Mouse (Mus musculus) hindbrain, embryonic 13.5 days (tissue): ENCODE results near the gene Glt8d2. TPM values are rescaled to one million over a fixed set of nuclear protein-coding genes. Genes with fewer than 3 reads are reported as not detected.

Experiments
- ATAC-seq: fragments of 200-750 bp; cut with Nextera tagmentation; 2 replicates; pipeline ENCODE4 v1.8.0; 2017; ENCODE audit warnings: moderate TSS enrichment; ENCODE audit not compliant: low FRiP score
- H3K27ac ChIP-seq: fragments of 300-500 bp; sonication (generic); 2 replicates; pipeline ENCODE4 v1.5.1; 2015; ENCODE audit warnings: inconsistent platforms, mild to moderate bottlenecking, moderate library complexity
- H3K27me3 ChIP-seq: fragments of 300-500 bp; sonication (generic); 2 replicates; pipeline ENCODE4 v1.6.1; 2015; ENCODE audit warnings: mild to moderate bottlenecking, inconsistent platforms
- H3K36me3 ChIP-seq: fragments of 300-500 bp; sonication (generic); 2 replicates; pipeline ENCODE4 v1.6.1; 2015; ENCODE audit warnings: mild to moderate bottlenecking, inconsistent platforms
- H3K4me1 ChIP-seq: fragments of 300-500 bp; sonication (generic); replicated peaks from 2 replicates; pipeline ENCODE4 v1.6.1; 2015; ENCODE audit warnings: inconsistent platforms
- H3K4me2 ChIP-seq: fragments of 300-500 bp; sonication (generic); 2 replicates; pipeline ENCODE4 v1.6.1; 2015; ENCODE audit warnings: inconsistent platforms, mild to moderate bottlenecking, moderate library complexity
- H3K4me3 ChIP-seq: fragments of 300-500 bp; sonication (generic); 2 replicates; pipeline ENCODE4 v1.5.1; 2015; ENCODE audit warnings: mild to moderate bottlenecking, inconsistent platforms
- H3K9ac ChIP-seq: fragments of 300-500 bp; sonication (generic); 2 replicates; pipeline ENCODE4 v1.6.1; 2015; ENCODE audit warnings: mild to moderate bottlenecking, inconsistent platforms
- H3K9me3 ChIP-seq: fragments of 300-500 bp; sonication (generic); 2 replicates; pipeline ENCODE4 v1.6.1; 2016; ENCODE audit warnings: inconsistent platforms
- WGBS: fragments of 180-500 bp; shearing (Covaris S2); methylation state at CpG from one replicate; pipeline ENCODE4 v1.1.7; 2015; 5-methylcytosine and 5-hydroxymethylcytosine counted together
- polyA plus RNA-seq: library from polyadenylated mRNA; unstranded; fragments of >200 nt; fragmentation: Nextera tagmentation; extraction: Ambion mirVana; gene quantifications from 2 replicates; pipeline ENCODE4 v1.2.1, GENCODE M21; 2015

Gene Glt8d2
- 1.5 and 1.7 TPM in 2 replicates for polyA plus RNA-seq

DNA sequence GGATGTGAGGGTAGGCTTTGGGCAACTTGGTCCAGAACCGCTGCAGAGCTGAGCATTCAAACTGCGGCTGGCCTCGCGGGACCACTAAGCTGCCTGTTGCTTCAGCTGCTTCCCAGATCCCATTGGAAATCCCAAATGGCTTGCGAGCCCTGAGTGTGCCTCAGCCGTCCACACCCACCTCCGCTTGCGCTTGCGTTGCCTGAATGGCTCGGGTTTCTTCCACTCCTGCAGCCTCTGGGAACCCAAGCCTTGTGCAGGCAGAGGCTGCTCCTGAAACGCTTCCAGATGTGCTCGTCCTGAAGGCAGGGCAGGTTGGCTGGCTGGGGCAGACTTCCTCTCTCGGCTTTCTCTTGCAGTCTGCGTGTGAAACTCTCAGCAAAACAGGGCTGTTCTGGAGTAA lies at the start of gene Glt8d2:
TSS of gene Glt8d2 (minus strand) at position 157 of the 400 bp plus-strand sequence.
- WGBS, result 12% methylated on average over 14 of the region's 14 CpGs
- H3K9ac ChIP-seq, result 0 out of 2 replicates have a peak within 1 kb of the TSS, but pooled peaks have one; percentile 36
- ATAC-seq, result no peak

DNA sequence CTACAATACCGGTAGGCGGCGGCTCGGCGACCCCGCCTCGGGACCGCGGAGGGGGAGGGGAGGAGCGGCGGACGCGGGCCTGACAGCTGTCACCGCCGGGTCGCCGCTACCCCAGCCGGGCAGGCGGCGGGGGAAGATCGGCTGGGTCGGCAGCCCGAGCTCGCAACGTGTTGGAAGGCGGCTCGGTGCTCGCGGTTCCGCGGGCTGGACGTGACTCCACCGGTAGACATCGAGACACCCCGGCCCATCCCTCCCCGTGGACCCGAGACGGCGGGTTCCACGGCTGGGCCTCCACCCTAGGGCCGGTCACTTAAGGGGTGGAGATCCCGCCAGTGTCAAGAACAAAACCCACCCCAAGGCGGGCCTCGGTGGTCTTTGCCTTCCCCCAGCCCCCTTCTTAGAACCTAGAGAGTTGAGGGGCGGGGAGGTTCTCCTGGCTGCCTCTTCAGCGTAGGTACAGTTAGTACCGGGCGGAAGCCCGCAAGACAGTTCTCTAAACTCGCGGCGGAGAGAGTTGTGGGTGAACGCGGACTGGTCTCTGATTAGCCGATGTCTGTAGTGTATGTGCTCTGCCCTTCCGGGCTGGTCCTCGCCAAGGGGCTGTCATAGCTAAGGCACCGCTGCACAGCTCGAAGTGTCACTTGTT lies 9.0 kb upstream of the Glt8d2 start:
- peaks cover 20% of the 10 kb centered on the region for H3K4me1 ChIP-seq
- H3K27ac ChIP-seq, result peak overlapping the region; percentile 91
- 0 out of 2 replicates have a peak, but pooled peaks cover 3% of the 10 kb centered on the region for H3K27me3 ChIP-seq
- peak overlapping the region; percentile 89 for H3K9ac ChIP-seq
- peak; percentile 83 for ATAC-seq
- H3K4me2 ChIP-seq, result peak overlapping the region; percentile 92
- H3K36me3 ChIP-seq, result peaks cover 18% of the 10 kb centered on the region
- peak overlapping the region; percentile 92 for H3K4me3 ChIP-seq
- whole genome bisulfite sequencing, result under 1% methylated on average over 50 of the region's 59 CpGs
- H3K9me3 ChIP-seq, result no peaks in the 10 kb centered on the region

More for the DNA sequence above, at the start of gene Glt8d2:
- Histone ChIP-seq H3K36me3 (no peaks in the 10 kb centered on the region), H3K4me2 (peak within 1 kb of the TSS; percentile 39), H3K4me1 (peaks cover 8% of the 10 kb centered on the region; the same call in 1 of the 2 replicates), H3K27me3 (peaks cover 3% of the 10 kb centered on the region; the same call in 1 of the 2 replicates), H3K4me3 (no peak within 1 kb of the TSS), H3K9me3 (no peaks in the 10 kb centered on the region), H3K27ac (no peak within 1 kb of the TSS)

DNA sequence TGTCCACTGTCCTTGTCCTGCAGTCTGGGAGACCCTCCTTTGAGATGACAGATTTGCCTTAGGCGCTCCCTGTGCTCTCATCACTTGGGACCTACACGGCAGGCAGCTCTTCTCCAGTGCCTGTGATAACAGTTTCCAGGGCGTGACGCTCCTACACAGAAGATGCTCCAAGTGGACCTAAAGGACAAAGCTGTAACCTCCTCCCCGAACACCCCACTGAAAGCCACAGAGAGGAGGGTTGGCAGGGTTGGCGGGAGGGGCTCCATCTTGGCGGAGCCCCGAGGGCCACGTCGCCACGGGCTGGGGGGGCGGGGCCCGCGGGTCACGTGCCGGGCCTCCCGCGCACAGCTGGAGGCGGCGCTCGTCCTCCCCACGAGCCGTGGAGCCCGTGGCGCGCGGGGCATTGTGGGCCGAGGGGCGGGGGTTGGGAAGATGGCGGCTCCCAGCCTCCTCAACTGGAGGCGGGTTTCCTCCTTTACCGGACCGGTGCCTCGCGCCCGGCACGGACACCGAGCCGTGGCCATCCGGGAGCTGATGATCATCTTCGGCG lies 8.3 kb upstream of the Glt8d2 start:
- H3K4me2 ChIP-seq, result peak overlapping the region; percentile 92
- peak; percentile 95 for ATAC-seq
- H3K4me1 ChIP-seq, result peaks cover 20% of the 10 kb centered on the region
- peak overlapping the region; percentile 92 for H3K4me3 ChIP-seq
- H3K36me3 ChIP-seq, result peaks cover 14% of the 10 kb centered on the region
- under 1% methylated on average over 42 of the region's 42 CpGs for WGBS
- H3K9me3 ChIP-seq, result no peaks in the 10 kb centered on the region
- H3K27me3 ChIP-seq, result 0 out of 2 replicates have a peak, but pooled peaks cover 3% of the 10 kb centered on the region
- H3K27ac ChIP-seq, result peak overlapping the region; percentile 91
- H3K9ac ChIP-seq, result peak overlapping the region; percentile 89

DNA sequence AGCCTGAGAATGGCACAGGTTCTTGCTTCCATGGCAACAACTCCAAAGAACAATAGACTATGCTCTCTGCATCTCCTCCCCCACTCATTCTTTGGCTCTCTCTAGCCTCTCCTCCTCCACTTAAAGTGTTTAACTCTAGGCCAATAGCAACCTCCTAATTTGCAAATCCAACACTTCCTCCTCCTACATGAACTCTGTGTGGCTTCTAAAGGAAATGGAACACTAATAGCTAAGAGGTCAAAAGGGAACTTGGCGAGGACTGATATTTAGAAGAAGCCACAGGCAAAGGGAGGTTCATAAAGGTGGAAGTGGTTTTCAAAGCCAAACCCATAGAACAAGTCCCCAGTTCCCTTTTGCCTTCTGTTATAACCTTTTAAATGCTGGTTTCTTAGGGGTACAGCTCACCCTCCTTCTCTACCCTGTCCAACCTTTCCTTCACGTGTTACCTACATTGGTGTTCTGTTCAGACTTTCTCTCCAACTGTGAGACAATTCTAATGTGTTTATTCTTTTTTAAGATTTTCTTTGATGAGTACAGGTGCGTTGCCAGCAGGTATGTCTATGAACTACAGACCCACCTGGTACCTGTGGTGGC lies 7.0 kb upstream of the Glt8d2 start:
- no peaks in the 10 kb centered on the region for H3K9me3 ChIP-seq
- 89% methylated on average over 3 of the region's 3 CpGs for WGBS
- H3K9ac ChIP-seq, result no peak overlapping the region
- H3K4me1 ChIP-seq, result peaks cover 20% of the 10 kb centered on the region
- no peak overlapping the region for H3K4me2 ChIP-seq
- no peak overlapping the region for H3K4me3 ChIP-seq
- H3K36me3 ChIP-seq, result peaks cover 10% of the 10 kb centered on the region
- ATAC-seq, result no peak
- H3K27me3 ChIP-seq, result 0 out of 2 replicates have a peak, but pooled peaks cover 3% of the 10 kb centered on the region
- no peak overlapping the region for H3K27ac ChIP-seq

DNA sequence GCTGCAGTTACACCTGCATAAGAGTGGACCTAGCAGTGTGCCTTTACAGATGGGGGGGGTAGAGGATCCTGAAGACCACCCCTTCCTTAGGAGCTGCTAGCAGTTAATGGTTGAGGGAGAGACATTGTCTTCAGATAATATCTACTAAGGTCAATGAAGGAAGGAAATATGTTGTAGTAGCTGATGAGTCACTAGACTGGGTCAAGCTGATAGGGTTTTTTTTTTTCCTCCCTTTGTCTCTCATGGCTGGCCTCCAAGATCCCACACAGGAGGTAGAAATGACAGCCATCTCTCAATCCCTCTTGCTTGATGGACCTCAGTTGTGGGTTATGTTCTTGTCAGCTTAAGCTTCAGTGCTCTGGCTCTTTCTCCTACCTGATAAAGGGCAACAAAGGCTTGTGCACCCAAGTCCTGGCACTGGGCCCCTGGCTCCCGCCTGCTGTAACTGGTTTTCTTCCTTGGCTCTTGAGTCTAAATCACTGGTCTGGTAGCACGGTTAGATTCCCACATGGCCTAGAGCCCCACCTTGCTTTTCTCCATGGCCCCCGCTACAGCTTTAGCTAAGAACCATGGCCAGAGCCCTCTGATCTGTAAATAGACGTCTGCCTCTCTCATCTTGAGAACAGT lies 6.1 kb upstream of the Glt8d2 start:
- H3K4me2 ChIP-seq, result no peak overlapping the region
- H3K9me3 ChIP-seq, result no peaks in the 10 kb centered on the region
- H3K4me1 ChIP-seq, result peaks cover 20% of the 10 kb centered on the region
- H3K36me3 ChIP-seq, result peaks cover 4% of the 10 kb centered on the region
- no peak overlapping the region for H3K27ac ChIP-seq
- H3K4me3 ChIP-seq, result no peak overlapping the region
- no peak overlapping the region for H3K9ac ChIP-seq
- ATAC-seq, result no peak
- 0 out of 2 replicates have a peak, but pooled peaks cover 3% of the 10 kb centered on the region for H3K27me3 ChIP-seq
- 78% methylated on average over 4 of the region's 4 CpGs for WGBS

DNA sequence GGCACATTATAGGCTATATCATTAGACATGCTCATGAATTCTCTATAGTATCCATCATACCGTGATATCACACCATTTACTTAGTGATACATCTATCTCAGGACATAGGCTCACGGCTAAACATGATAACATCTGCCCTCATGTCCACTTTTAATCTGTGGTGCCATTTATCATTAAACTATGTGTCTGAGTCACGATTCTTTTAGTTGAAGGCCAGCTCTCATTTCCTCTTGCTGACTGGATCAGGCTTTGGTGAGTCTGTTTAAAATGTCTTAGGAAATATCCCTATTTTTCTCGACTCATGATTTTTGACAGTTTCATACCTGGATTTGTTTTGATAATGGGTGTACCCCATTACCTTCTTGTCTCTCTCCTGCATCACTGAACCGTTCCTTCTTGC lies 5.5 kb upstream of the Glt8d2 start, which contains the start of gene Hcfc2:
TSS of gene Hcfc2 (plus strand) at position 205 of the 400 bp plus-strand sequence.
- H3K27me3 ChIP-seq, result 0 out of 2 replicates have a peak, but pooled peaks cover 3% of the 10 kb centered on the region
- H3K9ac ChIP-seq, result no peak within 1 kb of the TSS
- peaks cover 16% of the 10 kb centered on the region for H3K4me1 ChIP-seq
- no peak within 1 kb of the TSS for H3K4me2 ChIP-seq
- no peaks in the 10 kb centered on the region for H3K9me3 ChIP-seq
- no peak within 1 kb of the TSS for H3K4me3 ChIP-seq
- no peaks in the 10 kb centered on the region for H3K36me3 ChIP-seq
- no peak within 1 kb of the TSS for H3K27ac ChIP-seq
- WGBS, result 85% methylated on average over 5 of the region's 5 CpGs
- no peak for ATAC-seq

DNA sequence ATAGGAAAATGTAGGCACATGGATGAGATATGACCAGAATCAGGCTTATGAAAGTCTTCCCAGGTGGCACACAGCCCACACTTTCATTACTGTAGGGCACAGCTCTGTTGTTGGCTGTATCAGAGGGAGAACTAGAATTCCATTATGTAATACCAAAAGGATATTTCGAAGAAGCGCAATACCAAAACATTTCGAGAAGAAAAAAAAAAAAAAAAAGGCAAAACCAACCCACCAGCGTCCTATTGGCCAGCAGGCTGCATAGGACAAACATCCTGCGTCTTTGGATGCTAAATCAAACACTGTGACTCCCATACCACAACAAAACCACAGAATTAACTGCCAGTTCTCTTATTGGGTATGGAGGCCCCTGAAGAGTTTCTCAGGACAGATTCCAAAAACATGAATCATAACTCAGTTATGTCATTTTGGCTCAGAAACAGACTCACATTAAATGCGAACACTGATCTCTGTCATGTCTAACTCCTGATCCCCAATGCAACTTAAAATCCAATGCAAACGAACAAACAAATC lies 704 bp downstream of the Glt8d2 start:
- Histone ChIP-seq H3K9me3 (no peaks in the 10 kb centered on the region), H3K4me1 (peaks cover 8% of the 10 kb centered on the region; the same call in 1 of the 2 replicates), H3K4me3 (no peak overlapping the region), H3K9ac (no peak overlapping the region), H3K36me3 (no peaks in the 10 kb centered on the region), H3K4me2 (no peak overlapping the region), H3K27me3 (peaks cover 3% of the 10 kb centered on the region; the same call in 1 of the 2 replicates), H3K27ac (no peak overlapping the region)
- no peak for ATAC-seq
- 82% methylated on average over 7 of the region's 7 CpGs for WGBS

DNA sequence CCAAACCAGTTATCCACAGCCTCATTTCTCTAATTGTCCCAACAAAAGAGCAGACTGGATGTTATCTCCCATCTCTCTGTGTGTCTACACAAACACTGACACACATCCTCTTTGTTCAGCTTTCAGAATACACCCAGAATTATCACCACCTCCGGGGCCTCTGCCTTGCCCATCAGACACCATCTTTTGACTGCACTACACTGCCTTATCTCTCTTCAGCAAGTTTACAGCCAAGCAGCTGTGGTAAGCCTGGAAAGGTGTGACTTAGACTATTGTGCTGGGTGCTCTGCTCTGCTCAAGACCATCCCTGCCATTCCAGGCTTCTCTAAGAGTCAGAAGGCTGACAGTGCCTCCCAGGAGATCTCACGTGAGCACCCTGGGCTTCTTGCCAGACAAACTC lies 5.0 kb downstream of the Glt8d2 start:
- no peaks in the 10 kb centered on the region for H3K9me3 ChIP-seq
- H3K9ac ChIP-seq, result no peak overlapping the region
- no peak for ATAC-seq
- H3K27ac ChIP-seq, result no peak overlapping the region
- no peak overlapping the region for H3K4me2 ChIP-seq
- 75% methylated on average over 2 of the region's 2 CpGs for WGBS
- no peak overlapping the region for H3K4me3 ChIP-seq
- H3K4me1 ChIP-seq, result peaks cover 2% of the 10 kb centered on the region; the same call in 1 of the 2 replicates
- H3K27me3 ChIP-seq, result peaks cover 2% of the 10 kb centered on the region; the same call in 1 of the 2 replicates
- no peaks in the 10 kb centered on the region for H3K36me3 ChIP-seq

DNA sequence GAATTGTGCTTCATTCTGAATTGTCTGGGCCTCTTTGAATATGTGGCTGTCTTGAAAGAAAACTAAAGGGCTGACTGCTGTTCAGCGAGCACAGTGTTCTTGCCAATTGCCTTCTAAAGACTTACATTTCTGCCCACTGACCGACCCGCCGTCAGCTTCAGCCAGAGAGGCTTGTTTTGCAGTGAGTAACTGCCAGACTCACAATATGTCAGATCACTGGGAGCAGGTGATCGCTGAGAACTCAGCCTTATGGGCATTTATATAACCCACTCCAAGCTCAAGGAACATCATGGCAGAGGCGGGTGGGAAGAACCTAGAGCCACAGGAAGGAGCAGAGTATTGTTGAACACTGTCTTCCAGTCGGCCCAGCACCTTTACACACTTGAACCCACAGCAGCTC lies 8.8 kb downstream of the Glt8d2 start:
- no peaks in the 10 kb centered on the region for H3K9me3 ChIP-seq
- H3K4me3 ChIP-seq, result no peak overlapping the region
- no peaks in the 10 kb centered on the region for H3K27me3 ChIP-seq
- 89% methylated on average over 7 of the region's 7 CpGs for WGBS
- H3K4me1 ChIP-seq, result no peaks in the 10 kb centered on the region
- H3K27ac ChIP-seq, result no peak overlapping the region
- ATAC-seq, result no peak
- no peaks in the 10 kb centered on the region for H3K36me3 ChIP-seq
- H3K4me2 ChIP-seq, result no peak overlapping the region
- H3K9ac ChIP-seq, result no peak overlapping the region

DNA sequence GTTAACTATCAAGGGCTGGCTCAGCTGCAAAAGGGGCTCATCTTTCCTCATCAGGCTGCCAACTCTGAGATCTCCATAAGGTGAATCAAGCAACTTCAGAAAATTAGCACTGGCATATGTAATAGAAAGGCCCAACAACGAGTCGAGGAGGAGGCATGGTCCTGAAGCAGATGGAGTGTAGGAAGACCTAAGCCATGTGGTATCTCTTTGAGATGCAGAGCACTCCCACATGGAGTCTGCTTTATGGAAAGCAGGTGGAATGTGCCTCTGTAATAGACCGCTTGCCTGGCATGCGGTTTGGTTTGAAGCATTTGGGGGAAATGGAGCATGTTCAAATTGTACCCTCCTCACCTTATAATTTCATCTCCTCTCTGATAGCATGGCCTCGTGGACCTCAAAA lies 9.7 kb downstream of the Glt8d2 start:
- Histone ChIP-seq H3K9ac (no peak overlapping the region), H3K4me1 (no peaks in the 10 kb centered on the region), H3K36me3 (no peaks in the 10 kb centered on the region), H3K9me3 (no peaks in the 10 kb centered on the region), H3K27ac (no peak overlapping the region), H3K27me3 (no peaks in the 10 kb centered on the region), H3K4me3 (no peak overlapping the region), H3K4me2 (no peak overlapping the region)
- no peak for ATAC-seq
- WGBS, result 92% methylated on average over 5 of the region's 5 CpGs

DNA sequence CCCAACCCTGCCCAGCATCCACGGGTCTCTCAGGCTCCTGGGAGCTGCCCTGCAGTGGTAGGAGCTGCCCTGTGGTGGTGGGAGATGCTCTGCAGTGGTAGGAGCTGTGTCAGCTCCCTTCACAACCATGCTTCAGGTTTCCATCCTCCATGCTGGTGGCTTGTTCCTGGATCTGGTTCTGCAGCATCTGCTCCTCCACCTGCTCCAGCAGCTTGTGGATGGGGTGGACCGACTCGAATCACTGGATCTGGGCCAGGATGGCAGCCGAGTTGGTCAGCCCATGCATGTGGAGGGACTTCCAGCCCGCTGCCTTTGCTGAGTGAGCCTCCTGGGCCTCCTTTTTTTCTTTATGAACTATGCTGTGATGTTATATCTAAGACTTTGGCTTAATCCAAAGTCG lies 13.5 kb downstream of the Glt8d2 start:
- no peaks in the 10 kb centered on the region for H3K9me3 ChIP-seq
- ATAC-seq, result no peak
- no peak overlapping the region for H3K4me3 ChIP-seq
- H3K36me3 ChIP-seq, result no peaks in the 10 kb centered on the region
- 86% methylated on average over 6 of the region's 6 CpGs for WGBS
- no peak overlapping the region for H3K27ac ChIP-seq
- no peaks in the 10 kb centered on the region for H3K27me3 ChIP-seq
- H3K4me2 ChIP-seq, result no peak overlapping the region
- no peak overlapping the region for H3K9ac ChIP-seq
- no peaks in the 10 kb centered on the region for H3K4me1 ChIP-seq

DNA sequence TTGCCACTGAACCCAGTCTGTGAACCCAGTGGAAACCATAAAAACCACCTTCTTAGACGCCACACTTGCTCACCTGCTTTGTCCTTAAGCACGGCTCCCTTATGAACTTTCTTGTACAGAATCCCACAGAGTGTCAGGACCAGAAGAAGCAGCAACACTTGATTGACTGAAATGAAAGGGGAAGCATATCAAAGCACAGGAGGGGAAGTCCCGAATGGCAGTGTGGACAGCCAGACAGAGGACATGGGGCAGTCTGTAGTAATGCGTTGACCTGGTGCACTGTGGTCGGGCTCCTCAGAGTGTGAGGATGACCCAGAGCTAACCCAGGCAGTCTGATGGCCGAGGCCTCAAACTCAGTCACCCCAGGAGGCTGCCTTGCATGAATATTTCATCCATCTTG lies 20.2 kb downstream of the Glt8d2 start:
- Histone ChIP-seq H3K36me3 (no peaks in the 10 kb centered on the region), H3K27me3 (no peaks in the 10 kb centered on the region), H3K4me3 (no peak overlapping the region), H3K9ac (no peak overlapping the region), H3K27ac (no peak overlapping the region), H3K4me1 (peaks cover 4% of the 10 kb centered on the region; the same call in 1 of the 2 replicates), H3K4me2 (no peak overlapping the region), H3K9me3 (no peaks in the 10 kb centered on the region)
- ATAC-seq, result no peak
- 73% methylated on average over 6 of the region's 6 CpGs for WGBS
